Mouse (Mus musculus): Measurements from ENCODE around the gene Gm49510. TPM values are rescaled to one million over a fixed set of nuclear protein-coding genes. Genes with fewer than 3 reads are reported as not detected.
A peak's percentile ranks its signal among the peaks of the same experiment; 100 is the strongest.

The Gm49510 gene
- total and polyA plus RNA-seq, 3 experiments = 0.17 to 0.27 TPM; not detected in 1

- no peak overlapping the region for H3K9ac ChIP-seq (ENCODE audit: control insufficient read depth, low read depth, low read length, poor library complexity, severe bottlenecking)
- no peaks in the 10 kb centered on the region for H3K9me3 ChIP-seq (replicated peaks; ENCODE audit: insufficient read depth, low read length)
- no peak for TF ChIP-seq SIN3A (IDR thresholded peaks at IDR 0.05; ENCODE audit: low read length)
- TF ChIP-seq GABPA (IDR thresholded peaks at IDR 0.05; ENCODE audit: low read depth, low read length) = no peak
- no peak for TF ChIP-seq EP300 (IDR thresholded peaks at IDR 0.05; ENCODE audit: low read depth in 1 of 2, low read length in 2 of 2)
- no peak for TF ChIP-seq RCOR1 (IDR thresholded peaks at IDR 0.05; ENCODE audit: low read depth, low read length)
- no peak for TF ChIP-seq TAL1 (IDR thresholded peaks at IDR 0.05; ENCODE audit: low read length)
- H3K36me3 ChIP-seq (ENCODE audit: control insufficient read depth in 1 of 2, insufficient read depth in 2 of 2, low read length in 2 of 2) = peaks cover 0 to 31% of the 10 kb centered on the region in 2 experiments; a peak in 2 of 4 replicates
- H3K27ac ChIP-seq (ENCODE audit: control insufficient read depth, low read depth, low read length) = no peak overlapping the region
- peaks cover 21% of the 10 kb centered on the region for H3K79me2 ChIP-seq (ENCODE audit: control insufficient read depth, insufficient read depth, low read length, poor library complexity)
- peaks cover 4 to 53% of the 10 kb centered on the region in 2 experiments for H3K4me1 ChIP-seq (ENCODE audit: control insufficient read depth in 1 of 2, insufficient read depth in 2 of 2, low read length in 2 of 2)
- H3K27me3 ChIP-seq (ENCODE audit: control insufficient read depth in 1 of 2, insufficient read depth in 2 of 2, low read length in 2 of 2) = no peaks in the 10 kb centered on the region
- no peak for DNase-seq (ENCODE audit: low read depth, low spot score)
- no peak overlapping the region for H3K4me3 ChIP-seq (ENCODE audit: control insufficient read depth in 1 of 2, insufficient read depth in 1 of 2, low read depth in 2 of 2, low read length in 2 of 2)
Measured at GRCm38 (mm10) chr15:78918126-78918525, 18.7 kb downstream of the Gm49510 start.

GRCm38 (mm10) chr15:78919914-78920313 lies 20.4 kb downstream of the Gm49510 start:
- H3K79me2 ChIP-seq (ENCODE audit: control insufficient read depth, insufficient read depth, low read length, poor library complexity) = peaks cover 14% of the 10 kb centered on the region
- TF ChIP-seq BHLHE40 (IDR thresholded peaks at IDR 0.05; ENCODE audit: borderline replicate concordance, low read depth, low read length) = peak; percentile 62; the same call in 1 of the 2 replicates
- no peak for TF ChIP-seq MXI1 (IDR thresholded peaks at IDR 0.05; ENCODE audit: low read depth, low read length)
- no peak for TF ChIP-seq ELF1 (IDR thresholded peaks at IDR 0.05; ENCODE audit: low read depth, low read length)
- peak; percentile 51 to 70 for TF ChIP-seq EP300 (IDR thresholded peaks at IDR 0.05; ENCODE audit: low read depth in 1 of 2, low read length in 2 of 2)
- TF ChIP-seq MAZ (IDR thresholded peaks at IDR 0.05; ENCODE audit: low read depth, low read length) = 0 out of 2 replicates have a peak, but pooled peaks have one; percentile 45
- peak; percentile 91 for TF ChIP-seq RCOR1 (IDR thresholded peaks at IDR 0.05; ENCODE audit: low read depth, low read length)
- no peak for TF ChIP-seq TCF12 (IDR thresholded peaks at IDR 0.05; ENCODE audit: low read depth, low read length)
- TF ChIP-seq MAX (IDR thresholded peaks at IDR 0.05; ENCODE audit: low read length) = peak; percentile 46; the same call in 1 of the 2 replicates
- peak; percentile 25; the same call in 1 of the 2 replicates for TF ChIP-seq ETS1 (IDR thresholded peaks at IDR 0.05; ENCODE audit: low read depth, low read length)
- TF ChIP-seq JUND (IDR thresholded peaks at IDR 0.05; ENCODE audit: low read depth, low read length) = 0 out of 2 replicates have a peak, but pooled peaks have one; percentile 45
- TF ChIP-seq MEF2A (IDR thresholded peaks at IDR 0.05; ENCODE audit: extremely low read depth, insufficient replicate concordance, low read depth, low read length, poor library complexity, severe bottlenecking) = no peak
- peak in 1 of 2 experiments; percentile 32; a peak in 1 of 4 replicates for TF ChIP-seq POLR2A (IDR thresholded peaks at IDR 0.05; ENCODE audit: control insufficient read depth in 1 of 2, insufficient read depth in 1 of 2, low read depth in 1 of 2, low read length in 2 of 2, poor library complexity in 1 of 2)
- no peak for TF ChIP-seq POLR2AphosphoS2 (IDR thresholded peaks at IDR 0.05; ENCODE audit: low read length)
- TF ChIP-seq SIN3A (IDR thresholded peaks at IDR 0.05; ENCODE audit: low read length) = peak; percentile 57; the same call in 1 of the 2 replicates
- no peak for TF ChIP-seq ZNF384 (IDR thresholded peaks at IDR 0.05; ENCODE audit: low read depth, low read length)
- peak; percentile 65 for TF ChIP-seq GATA1 (IDR thresholded peaks at IDR 0.05; ENCODE audit: low read depth, low read length)
- TF ChIP-seq ZMIZ1 (IDR thresholded peaks at IDR 0.05; ENCODE audit: low read depth, low read length) = no peak
- no peaks in the 10 kb centered on the region for H3K9me3 ChIP-seq (replicated peaks; ENCODE audit: insufficient read depth, low read length)
- peak overlapping the region in 1 of 2 experiments; percentile 18; a peak in 2 of 4 replicates for H3K4me3 ChIP-seq (ENCODE audit: control insufficient read depth in 1 of 2, insufficient read depth in 1 of 2, low read depth in 2 of 2, low read length in 2 of 2)
- H3K36me3 ChIP-seq (ENCODE audit: control insufficient read depth in 1 of 2, insufficient read depth in 2 of 2, low read length in 2 of 2) = peaks cover 0 to 37% of the 10 kb centered on the region in 2 experiments; a peak in 2 of 4 replicates
- no peaks in the 10 kb centered on the region for H3K27me3 ChIP-seq (ENCODE audit: control insufficient read depth in 1 of 2, insufficient read depth in 2 of 2, low read length in 2 of 2)
- peaks cover 4 to 61% of the 10 kb centered on the region in 2 experiments for H3K4me1 ChIP-seq (ENCODE audit: control insufficient read depth in 1 of 2, insufficient read depth in 2 of 2, low read length in 2 of 2)
- DNase-seq (ENCODE audit: low read depth, low spot score) = peak; percentile 70
- peak overlapping the region; percentile 45 for H3K27ac ChIP-seq (ENCODE audit: control insufficient read depth, low read depth, low read length)
- H3K9ac ChIP-seq (ENCODE audit: control insufficient read depth, low read depth, low read length, poor library complexity, severe bottlenecking) = no peak overlapping the region

Measured in MEL (cell line).